Mouse (Mus musculus): ENCODE measurements around the gene Aspscr1. TPM values are rescaled to one million over a fixed set of nuclear protein-coding genes. Genes with fewer than 3 reads are reported as not detected.

Aspscr1 gene
- polyA plus RNA-seq, 1 experiment from 2014 or later: 122 TPM

- ATAC-seq (ENCODE audit: insufficient number of reproducible peaks, low FRiP score, low TSS enrichment, low read depth) (no peak), DNase-seq (ENCODE audit: low spot score) (no peak)
- H3K4me2 ChIP-seq (ENCODE audit: low read depth, severe bottlenecking): no peak overlapping the region
- no peaks in the 10 kb centered on the region for H3K4me1 ChIP-seq (ENCODE audit: control insufficient read depth, insufficient read depth, low read length)
- no peaks in the 10 kb centered on the region for H3K36me3 ChIP-seq (ENCODE audit: control insufficient read depth, insufficient read depth, low read length)
- no peak overlapping the region for H3K27ac ChIP-seq (replicated peaks; ENCODE audit: low read depth, low read length)
- H3K27me3 ChIP-seq (ENCODE audit: control insufficient read depth, insufficient read depth, low read length): no peaks in the 10 kb centered on the region
- no peak overlapping the region for H3K4me3 ChIP-seq (ENCODE audit: low read depth, low read length)
- 85% methylated on average over 5 of the region's 5 CpGs for WGBS
- no peaks in the 10 kb centered on the region for H3K9me3 ChIP-seq (ENCODE audit: control insufficient read depth, low read length)
- no peak overlapping the region for H3K9ac ChIP-seq (ENCODE audit: low read length)
Observed at GRCm38 (mm10) chr11:120740981-120741380, 68.2 kb downstream of the Aspscr1 start.

- H3K27ac ChIP-seq (replicated peaks; ENCODE audit: low read depth, low read length): no peak overlapping the region
- H3K4me3 ChIP-seq (ENCODE audit: low read depth, low read length): no peak overlapping the region
- DNase-seq (ENCODE audit: low spot score) (no peak), ATAC-seq (ENCODE audit: insufficient number of reproducible peaks, low FRiP score, low TSS enrichment, low read depth) (no peak)
- H3K9ac ChIP-seq (ENCODE audit: low read length): no peak overlapping the region
- no peaks in the 10 kb centered on the region for H3K4me1 ChIP-seq (ENCODE audit: control insufficient read depth, insufficient read depth, low read length)
- H3K4me2 ChIP-seq (ENCODE audit: low read depth, severe bottlenecking): no peak overlapping the region
- 75% methylated on average over 7 of the region's 7 CpGs for WGBS
- no peaks in the 10 kb centered on the region for H3K36me3 ChIP-seq (ENCODE audit: control insufficient read depth, insufficient read depth, low read length)
- H3K9me3 ChIP-seq (ENCODE audit: control insufficient read depth, low read length): no peaks in the 10 kb centered on the region
- no peaks in the 10 kb centered on the region for H3K27me3 ChIP-seq (ENCODE audit: control insufficient read depth, insufficient read depth, low read length)
Observed at GRCm38 (mm10) chr11:120744121-120744701, 71.4 kb downstream of the Aspscr1 start.

DNA sequence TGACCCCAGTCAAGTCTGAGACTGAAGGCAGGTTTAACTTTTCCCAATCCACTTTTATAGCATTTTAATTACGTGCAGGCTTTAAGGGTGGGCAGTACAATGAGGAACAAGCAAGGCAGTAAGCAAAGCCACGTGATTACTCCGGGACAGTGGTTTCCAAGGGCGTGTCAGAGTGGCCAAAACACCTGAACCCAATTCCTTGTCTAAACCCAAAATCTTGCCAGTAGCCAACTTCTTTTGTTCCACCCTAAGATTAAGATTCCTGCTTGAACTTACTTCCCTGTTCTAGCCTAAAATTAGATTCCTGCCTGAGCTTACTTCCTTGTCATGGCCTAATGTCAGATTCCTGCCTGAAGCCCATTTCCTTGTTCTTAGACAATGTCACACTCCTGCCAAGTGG lies 75.2 kb downstream of the Aspscr1 start:
- no peak overlapping the region for H3K4me3 ChIP-seq (ENCODE audit: low read depth, low read length)
- 40% methylated on average over 4 of the region's 4 CpGs for WGBS
- no peaks in the 10 kb centered on the region for H3K27me3 ChIP-seq (ENCODE audit: control insufficient read depth, insufficient read depth, low read length)
- H3K9me3 ChIP-seq (ENCODE audit: control insufficient read depth, low read length): no peaks in the 10 kb centered on the region
- ATAC-seq (ENCODE audit: insufficient number of reproducible peaks, low FRiP score, low TSS enrichment, low read depth) (no peak), DNase-seq (ENCODE audit: low spot score) (no peak)
- H3K27ac ChIP-seq (replicated peaks; ENCODE audit: low read depth, low read length): no peak overlapping the region
- no peak overlapping the region for H3K4me2 ChIP-seq (ENCODE audit: low read depth, severe bottlenecking)
- H3K36me3 ChIP-seq (ENCODE audit: control insufficient read depth, insufficient read depth, low read length): no peaks in the 10 kb centered on the region
- no peaks in the 10 kb centered on the region for H3K4me1 ChIP-seq (ENCODE audit: control insufficient read depth, insufficient read depth, low read length)
- H3K9ac ChIP-seq (ENCODE audit: low read length): no peak overlapping the region

DNA sequence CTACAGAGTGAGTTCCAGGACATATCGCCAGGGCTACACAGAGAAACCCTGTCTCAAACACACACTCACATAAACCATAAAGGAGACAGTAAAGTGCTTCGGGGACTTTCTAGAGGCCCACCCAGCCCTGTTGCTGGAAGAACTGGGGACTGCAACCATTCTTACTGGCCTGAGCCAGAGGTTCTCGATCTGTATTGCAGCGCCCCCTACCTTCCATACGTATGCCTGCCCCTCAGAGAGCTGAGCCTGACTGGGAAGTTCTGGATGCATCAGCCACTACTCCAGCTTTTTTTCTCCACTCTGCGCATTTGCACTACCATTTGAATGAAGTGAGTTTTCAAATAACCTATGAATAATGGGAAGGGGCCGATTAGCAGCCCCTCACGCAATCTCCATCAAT lies 76.7 kb downstream of the Aspscr1 start:
- no peak overlapping the region for H3K9ac ChIP-seq (ENCODE audit: low read length)
- DNase-seq (ENCODE audit: low spot score) (no peak), ATAC-seq (ENCODE audit: insufficient number of reproducible peaks, low FRiP score, low TSS enrichment, low read depth) (no peak)
- H3K27ac ChIP-seq (replicated peaks; ENCODE audit: low read depth, low read length): no peak overlapping the region
- H3K36me3 ChIP-seq (ENCODE audit: control insufficient read depth, insufficient read depth, low read length): no peaks in the 10 kb centered on the region
- 65% methylated on average over 8 of the region's 8 CpGs for WGBS
- H3K4me2 ChIP-seq (ENCODE audit: low read depth, severe bottlenecking): no peak overlapping the region
- no peaks in the 10 kb centered on the region for H3K9me3 ChIP-seq (ENCODE audit: control insufficient read depth, low read length)
- no peaks in the 10 kb centered on the region for H3K4me1 ChIP-seq (ENCODE audit: control insufficient read depth, insufficient read depth, low read length)
- H3K27me3 ChIP-seq (ENCODE audit: control insufficient read depth, insufficient read depth, low read length): no peaks in the 10 kb centered on the region
- no peak overlapping the region for H3K4me3 ChIP-seq (ENCODE audit: low read depth, low read length)

DNA sequence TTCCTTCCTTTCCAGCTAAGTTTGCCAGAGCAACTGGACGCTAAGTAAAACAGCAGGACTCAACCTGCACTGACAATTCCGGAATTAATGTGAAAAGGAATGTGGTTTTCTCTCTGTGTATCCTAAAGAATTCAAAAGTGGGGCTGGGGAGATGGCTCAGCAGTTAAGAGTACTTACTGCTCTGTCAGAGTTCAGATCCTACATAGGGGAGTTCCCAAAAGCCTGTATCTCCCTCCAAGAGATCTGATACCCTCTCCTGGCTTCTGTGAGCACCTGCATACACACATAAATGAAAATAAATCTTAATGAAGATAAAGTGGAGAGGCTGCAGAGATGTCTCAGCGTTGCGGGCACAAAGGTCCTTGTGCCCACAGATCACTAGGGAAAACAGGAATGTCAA lies 78.8 kb downstream of the Aspscr1 start:
- Histone ChIP-seq H3K4me2 (ENCODE audit: low read depth, severe bottlenecking) (no peak overlapping the region), H3K27me3 (ENCODE audit: control insufficient read depth, insufficient read depth, low read length) (no peaks in the 10 kb centered on the region), H3K9me3 (ENCODE audit: control insufficient read depth, low read length) (no peaks in the 10 kb centered on the region), H3K27ac (replicated peaks; ENCODE audit: low read depth, low read length) (no peak overlapping the region), H3K36me3 (ENCODE audit: control insufficient read depth, insufficient read depth, low read length) (no peaks in the 10 kb centered on the region), H3K4me3 (ENCODE audit: low read depth, low read length) (no peak overlapping the region), H3K4me1 (ENCODE audit: control insufficient read depth, insufficient read depth, low read length) (no peaks in the 10 kb centered on the region), H3K9ac (ENCODE audit: low read length) (no peak overlapping the region)
- WGBS: 79% methylated on average over 4 of the region's 4 CpGs
- DNase-seq (ENCODE audit: low spot score) (no peak), ATAC-seq (ENCODE audit: insufficient number of reproducible peaks, low FRiP score, low TSS enrichment, low read depth) (no peak)

Small RNAs within 50 kb of the gene (microRNA-seq; reads per million reads assigned to microRNA genes)
- not detected for gene Mir6936

Other genes with a start within 250 kb of the Aspscr1 start
- gene Nploc4, start 235.3 kb upstream of the Aspscr1 start, polyA plus RNA-seq (2014; fragmentation: Nextera tagmentation; extraction: Ambion mirVana): 47.1 and 51.1 TPM in 2 replicates
- not detected in 2 replicates for gene Tspan10, start 230.3 kb upstream of the Aspscr1 start, polyA plus RNA-seq (2014; fragmentation: Nextera tagmentation; extraction: Ambion mirVana)
- 0.19 TPM in 1 of 2 replicates, not detected in the other for gene Pde6g, start 219.5 kb upstream of the Aspscr1 start, polyA plus RNA-seq (2014; fragmentation: Nextera tagmentation; extraction: Ambion mirVana)
- 11.5 and 11.9 TPM in 2 replicates for gene Oxld1, start 214.9 kb upstream of the Aspscr1 start, polyA plus RNA-seq (2014; fragmentation: Nextera tagmentation; extraction: Ambion mirVana)
- 32.6 and 36.4 TPM in 2 replicates for gene Ccdc137, start 214.9 kb upstream of the Aspscr1 start, polyA plus RNA-seq (2014; fragmentation: Nextera tagmentation; extraction: Ambion mirVana)
- 56.6 and 58.3 TPM in 2 replicates for gene Arl16, start 205.4 kb upstream of the Aspscr1 start, polyA plus RNA-seq (2014; fragmentation: Nextera tagmentation; extraction: Ambion mirVana)
- gene Mrpl12, start 188.4 kb upstream of the Aspscr1 start, polyA plus RNA-seq (2014; fragmentation: Nextera tagmentation; extraction: Ambion mirVana): 166 and 177 TPM in 2 replicates
- 57.8 and 58.5 TPM in 2 replicates for gene Slc25a10, start 181.1 kb upstream of the Aspscr1 start, polyA plus RNA-seq (2014; fragmentation: Nextera tagmentation; extraction: Ambion mirVana)
- gene Gcgr, start 142.3 kb upstream of the Aspscr1 start, polyA plus RNA-seq (2014; fragmentation: Nextera tagmentation; extraction: Ambion mirVana): 0.71 and 1.8 TPM in 2 replicates
- gene Mcrip1, start 123.2 kb upstream of the Aspscr1 start, polyA plus RNA-seq (2014; fragmentation: Nextera tagmentation; extraction: Ambion mirVana): 234 and 252 TPM in 2 replicates
- 0.47 and 0.85 TPM in 2 replicates for gene Ppp1r27, start 121.8 kb upstream of the Aspscr1 start, polyA plus RNA-seq (2014; fragmentation: Nextera tagmentation; extraction: Ambion mirVana)
- 640 and 656 TPM in 2 replicates for gene P4hb, start 99.7 kb upstream of the Aspscr1 start, polyA plus RNA-seq (2014; fragmentation: Nextera tagmentation; extraction: Ambion mirVana)
- gene Arhgdia, start 91.3 kb upstream of the Aspscr1 start, polyA plus RNA-seq (2014; fragmentation: Nextera tagmentation; extraction: Ambion mirVana): 593 and 597 TPM in 2 replicates
- 810 and 850 TPM in 2 replicates for gene Alyref, start 74.6 kb upstream of the Aspscr1 start, polyA plus RNA-seq (2014; fragmentation: Nextera tagmentation; extraction: Ambion mirVana)
- 214 and 223 TPM in 2 replicates for gene Anapc11, start 74.6 kb upstream of the Aspscr1 start, polyA plus RNA-seq (2014; fragmentation: Nextera tagmentation; extraction: Ambion mirVana)
- 1.4 TPM in 1 of 2 replicates, not detected in the other for gene Npb, start 64.5 kb upstream of the Aspscr1 start, polyA plus RNA-seq (2014; fragmentation: Nextera tagmentation; extraction: Ambion mirVana)
- gene Pcyt2, start 55.0 kb upstream of the Aspscr1 start, polyA plus RNA-seq (2014; fragmentation: Nextera tagmentation; extraction: Ambion mirVana): 105 and 111 TPM in 2 replicates
- 24.6 TPM in 2 replicates for gene Sirt7, start 47.7 kb upstream of the Aspscr1 start, polyA plus RNA-seq (2014; fragmentation: Nextera tagmentation; extraction: Ambion mirVana)
- 22.6 and 24.2 TPM in 2 replicates for gene Mafg, start 39.4 kb upstream of the Aspscr1 start, polyA plus RNA-seq (2014; fragmentation: Nextera tagmentation; extraction: Ambion mirVana)
- 33.3 and 34.2 TPM in 2 replicates for gene Pycr1, start 29.2 kb upstream of the Aspscr1 start, polyA plus RNA-seq (2014; fragmentation: Nextera tagmentation; extraction: Ambion mirVana)
- not detected in 2 replicates for gene Myadml2, start 24.8 kb upstream of the Aspscr1 start, polyA plus RNA-seq (2014; fragmentation: Nextera tagmentation; extraction: Ambion mirVana)
- gene Notum, start 11.8 kb upstream of the Aspscr1 start, polyA plus RNA-seq (2014; fragmentation: Nextera tagmentation; extraction: Ambion mirVana): 6.6 and 7.5 TPM in 2 replicates
- 126 and 127 TPM in 2 replicates for gene Cenpx, start 40.8 kb downstream of the Aspscr1 start, polyA plus RNA-seq (2014; fragmentation: Nextera tagmentation; extraction: Ambion mirVana)
- gene Lrrc45, start 41.0 kb downstream of the Aspscr1 start, polyA plus RNA-seq (2014; fragmentation: Nextera tagmentation; extraction: Ambion mirVana): 44.3 and 47.8 TPM in 2 replicates
- 7.4 and 12.8 TPM in 2 replicates for gene Rac3, start 48.5 kb downstream of the Aspscr1 start, polyA plus RNA-seq (2014; fragmentation: Nextera tagmentation; extraction: Ambion mirVana)
- gene Dcxr, start 54.3 kb downstream of the Aspscr1 start, polyA plus RNA-seq (2014; fragmentation: Nextera tagmentation; extraction: Ambion mirVana): 12.4 and 16.5 TPM in 2 replicates
- gene Cbr2, start 59.1 kb downstream of the Aspscr1 start, polyA plus RNA-seq (2014; fragmentation: Nextera tagmentation; extraction: Ambion mirVana): 6.7 and 7.4 TPM in 2 replicates
- 11.2 and 13.4 TPM in 2 replicates for gene Hmga1b, start 89.8 kb downstream of the Aspscr1 start, polyA plus RNA-seq (2014; fragmentation: Nextera tagmentation; extraction: Ambion mirVana)
- gene Rfng, start 111.2 kb downstream of the Aspscr1 start, polyA plus RNA-seq (2014; fragmentation: Nextera tagmentation; extraction: Ambion mirVana): 23.7 and 29.5 TPM in 2 replicates
- gene Gps1, start 111.3 kb downstream of the Aspscr1 start, polyA plus RNA-seq (2014; fragmentation: Nextera tagmentation; extraction: Ambion mirVana): 266 and 275 TPM in 2 replicates
- gene Dus1l, start 123.4 kb downstream of the Aspscr1 start, polyA plus RNA-seq (2014; fragmentation: Nextera tagmentation; extraction: Ambion mirVana): 87.4 and 95.9 TPM in 2 replicates
- gene Fasn, start 151.6 kb downstream of the Aspscr1 start, polyA plus RNA-seq (2014; fragmentation: Nextera tagmentation; extraction: Ambion mirVana): 87.3 and 91.8 TPM in 2 replicates

Measured in limb, embryonic 11.5 days (tissue).